Mouse (Mus musculus) brain, embryonic 18.5 days (tissue): ENCODE data around the gene Mbtps1.

Experiments used
- DNase-seq: peaks from one replicate; pipeline ENCODE4 v3.0.0-alpha.2; 2012; ENCODE audit warnings: low read depth, low spot score

Mbtps1 gene

GRCm38 (mm10) chr8:119558603-119559401 is at the start of gene Mbtps1:
TSS of gene Mbtps1 (minus strand) at chr8:119558735.
- DNase-seq = peak; percentile 94

GRCm38 (mm10) chr8:119606224-119606623 is 47.7 kb upstream of the Mbtps1 start:
- no peak for DNase-seq

GRCm38 (mm10) chr8:119604996-119605395 is 46.5 kb upstream of the Mbtps1 start, which contains the start of gene Taf1c:
TSS of gene Taf1c (minus strand) at chr8:119605222.
- peak; percentile 76 for DNase-seq

GRCm38 (mm10) chr8:119604398-119604803 is 45.9 kb upstream of the Mbtps1 start:
- no peak for DNase-seq

- no peak for DNase-seq
Observed at GRCm38 (mm10) chr8:119603771-119604170, 45.2 kb upstream of the Mbtps1 start.

- no peak for DNase-seq
Observed at GRCm38 (mm10) chr8:119591456-119591855, 32.9 kb upstream of the Mbtps1 start.

GRCm38 (mm10) chr8:119590348-119590747 is 31.8 kb upstream of the Mbtps1 start:
- no peak for DNase-seq

- DNase-seq = no peak
Observed at GRCm38 (mm10) chr8:119588844-119589243, 30.3 kb upstream of the Mbtps1 start.

- no peak for DNase-seq
Observed at GRCm38 (mm10) chr8:119588321-119588720, 29.8 kb upstream of the Mbtps1 start.

- DNase-seq = no peak
Observed at GRCm38 (mm10) chr8:119585901-119586300, 27.4 kb upstream of the Mbtps1 start.

- no peak for DNase-seq
Observed at GRCm38 (mm10) chr8:119580441-119581161, 22.1 kb upstream of the Mbtps1 start.

GRCm38 (mm10) chr8:119579096-119579495 is 20.6 kb upstream of the Mbtps1 start:
- DNase-seq = no peak

GRCm38 (mm10) chr8:119575366-119575726 is 16.8 kb upstream of the Mbtps1 start:
- no peak for DNase-seq

- peak; percentile 76 for DNase-seq
Observed at GRCm38 (mm10) chr8:119574437-119575365, 16.2 kb upstream of the Mbtps1 start, which contains the start of the genes Hsdl1 and Dnaaf1. TSS of gene Hsdl1 (minus strand) at chr8:119575183. TSS of gene Dnaaf1 (plus strand) at chr8:119575235.

- DNase-seq = no peak
Observed at GRCm38 (mm10) chr8:119572411-119572810, 13.9 kb upstream of the Mbtps1 start.

- no peak for DNase-seq
Observed at GRCm38 (mm10) chr8:119571135-119571534, 12.6 kb upstream of the Mbtps1 start.

GRCm38 (mm10) chr8:119569881-119570280 is 11.3 kb upstream of the Mbtps1 start:
- no peak for DNase-seq

- no peak for DNase-seq
Observed at GRCm38 (mm10) chr8:119568951-119569350, 10.4 kb upstream of the Mbtps1 start.

- no peak for DNase-seq
Observed at GRCm38 (mm10) chr8:119568251-119568650, 9.7 kb upstream of the Mbtps1 start.

GRCm38 (mm10) chr8:119566367-119566766 is 7.8 kb upstream of the Mbtps1 start:
- no peak for DNase-seq

GRCm38 (mm10) chr8:119563849-119564251 is 5.3 kb upstream of the Mbtps1 start:
- no peak for DNase-seq

GRCm38 (mm10) chr8:119559402-119559720 is 826 bp upstream of the Mbtps1 start:
- no peak for DNase-seq
